Mouse (Mus musculus): Measurements from ENCODE around the gene Ntng2. TPM values are rescaled to one million over a fixed set of nuclear protein-coding genes. Genes with fewer than 3 reads are reported as not detected.

The Ntng2 gene
- total RNA-seq, 2 experiments from 2014 or later = 134 to 147 TPM

GRCm38 (mm10) chr2:29237623-29238022, 15.2 kb downstream of the Ntng2 start:
- DNase-seq (ENCODE audit: low spot score in 2 of 2) = peak; percentile 70 to 76

DNA sequence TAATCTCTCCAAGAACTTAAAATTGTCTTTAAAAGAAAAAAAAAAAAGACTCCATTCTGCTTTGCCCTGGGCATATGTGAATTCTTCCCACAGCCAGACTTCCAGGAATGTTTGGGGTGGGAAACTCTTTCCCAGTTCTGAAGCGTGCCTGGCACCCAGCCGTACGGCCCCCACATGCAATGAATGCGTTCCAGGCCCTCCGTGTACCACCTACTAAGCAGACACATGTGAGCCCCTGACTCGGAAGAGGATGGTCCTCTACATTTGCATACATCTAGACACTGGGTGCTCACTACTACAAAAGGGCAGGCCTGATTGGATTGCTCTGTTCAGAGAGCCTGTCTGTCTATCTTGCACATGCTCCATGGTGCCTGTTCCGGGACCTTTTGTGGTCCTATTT, 17.0 kb downstream of the Ntng2 start:
- peak in 1 of 2 experiments; percentile 50 for DNase-seq (ENCODE audit: low spot score in 2 of 2)

- DNase-seq (ENCODE audit: low spot score in 2 of 2) = no peak
These were observed 17.8 kb downstream of the Ntng2 start for GRCm38 (mm10) chr2:29235026-29235425.

- no peak for DNase-seq (ENCODE audit: low spot score in 2 of 2)
These were observed 18.8 kb downstream of the Ntng2 start for GRCm38 (mm10) chr2:29234002-29234401.

- DNase-seq (ENCODE audit: low spot score in 2 of 2) = peak; percentile 54 to 56
These were observed 22.5 kb downstream of the Ntng2 start for GRCm38 (mm10) chr2:29230191-29230835.

DNA sequence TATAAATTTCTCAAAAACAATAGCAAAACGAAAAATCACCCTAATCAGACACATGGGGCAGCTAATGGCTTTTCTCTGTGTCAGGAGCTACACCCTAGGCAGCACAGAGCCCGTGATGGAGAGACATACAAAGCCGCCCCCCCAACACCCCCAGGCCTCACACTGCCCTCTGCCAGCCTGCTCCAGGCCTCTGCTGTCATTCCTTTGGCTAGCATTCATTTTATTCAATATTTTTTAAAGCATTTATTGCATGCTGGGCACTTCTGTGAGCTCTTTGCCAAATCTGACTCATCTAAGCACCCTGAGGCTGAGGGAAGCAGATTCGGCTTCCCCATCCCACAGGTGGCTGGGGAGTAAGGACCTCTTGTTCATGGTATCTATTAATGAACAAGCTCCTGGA, 26.1 kb downstream of the Ntng2 start:
- no peak for DNase-seq (ENCODE audit: low spot score in 2 of 2)

GRCm38 (mm10) chr2:29223591-29224262, 29.1 kb downstream of the Ntng2 start:
- no peak for DNase-seq (ENCODE audit: low spot score in 2 of 2)

- DNase-seq (ENCODE audit: low spot score in 2 of 2) = no peak
These were observed 30.5 kb downstream of the Ntng2 start for GRCm38 (mm10) chr2:29222302-29222701.

DNA sequence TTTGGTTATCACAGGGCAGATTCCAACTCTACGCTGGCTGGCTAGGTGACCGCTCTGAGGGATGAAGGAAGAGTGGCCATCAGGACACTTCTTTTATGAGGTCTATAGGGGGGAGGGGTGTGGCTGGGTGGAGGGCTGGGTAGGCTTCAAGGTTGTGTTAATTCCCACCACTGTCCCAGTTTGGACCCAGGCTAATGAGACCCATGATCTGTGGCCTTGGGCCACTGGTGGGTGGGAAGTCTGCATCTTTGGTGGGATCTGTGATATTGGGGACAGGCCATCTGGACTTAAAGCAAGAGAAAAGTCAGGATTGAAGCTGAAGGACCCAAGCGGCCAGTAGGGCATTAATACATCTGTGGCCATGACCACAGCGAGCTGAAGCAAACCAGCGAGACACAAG, 34.0 kb downstream of the Ntng2 start:
- no peak for DNase-seq (ENCODE audit: low spot score in 2 of 2)

DNA sequence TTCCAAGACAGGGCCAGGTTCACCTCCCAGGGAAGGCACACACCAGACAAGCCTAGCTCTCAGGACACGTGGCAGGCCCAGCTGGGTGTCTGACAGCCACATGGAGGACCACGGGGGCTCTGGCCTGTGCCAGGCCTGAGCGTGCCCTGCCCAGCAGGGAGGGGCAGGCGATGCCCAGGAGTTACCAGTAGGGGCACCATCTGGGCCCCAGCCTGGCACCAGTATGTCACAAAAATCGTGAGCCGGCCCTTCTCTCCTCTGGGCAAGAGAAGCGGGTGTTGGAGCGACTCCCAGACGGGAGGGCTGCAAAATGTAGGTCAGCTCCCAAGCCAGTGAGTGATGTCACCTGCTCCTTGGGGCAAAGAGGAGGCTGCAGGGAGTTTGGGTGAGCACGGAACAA, 34.9 kb downstream of the Ntng2 start:
- DNase-seq (ENCODE audit: low spot score in 2 of 2) = peak; percentile 80 to 83

- no peak for DNase-seq (ENCODE audit: low spot score in 2 of 2)
These were observed 35.8 kb downstream of the Ntng2 start for GRCm38 (mm10) chr2:29217042-29217441.

DNA sequence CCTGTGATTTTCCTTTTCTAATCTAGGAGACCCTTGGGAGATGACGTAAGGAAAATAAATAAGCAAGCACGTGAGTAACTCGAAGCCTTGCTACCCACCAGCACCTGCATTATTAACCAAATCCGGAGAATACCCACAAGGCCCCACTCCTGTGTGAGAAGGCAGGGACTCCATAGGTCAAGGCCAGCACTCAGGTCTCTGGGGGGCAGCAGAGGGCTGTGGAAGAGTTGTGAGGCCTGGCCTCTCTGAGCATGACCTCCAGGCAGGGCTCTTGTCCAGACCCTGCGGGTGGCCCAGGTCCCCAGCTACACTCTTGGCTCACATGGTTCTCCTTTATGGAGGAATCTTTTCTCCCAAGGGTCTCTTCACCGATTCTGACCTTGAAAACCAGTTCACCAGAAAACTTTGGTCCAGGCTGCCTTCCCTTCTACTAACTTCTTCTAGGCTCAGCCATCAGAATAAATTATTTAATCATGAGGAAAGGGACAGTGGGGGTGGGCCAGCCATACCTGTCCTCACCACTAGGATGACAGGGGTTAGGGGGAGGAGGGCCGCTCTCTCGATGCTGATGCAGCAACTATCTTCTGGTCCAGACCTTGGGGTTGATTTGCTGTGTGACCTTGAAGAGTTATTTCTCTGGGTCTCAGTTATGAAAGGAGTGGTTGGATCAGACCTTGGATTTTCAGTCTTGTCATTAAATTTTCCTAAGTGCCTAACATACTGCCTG, 36.4 kb downstream of the Ntng2 start:
- DNase-seq (ENCODE audit: low spot score in 2 of 2) = peak; percentile 61 to 73

- no peak for DNase-seq (ENCODE audit: low spot score in 2 of 2)
These were observed 46.6 kb downstream of the Ntng2 start for GRCm38 (mm10) chr2:29206156-29206555.

DNA sequence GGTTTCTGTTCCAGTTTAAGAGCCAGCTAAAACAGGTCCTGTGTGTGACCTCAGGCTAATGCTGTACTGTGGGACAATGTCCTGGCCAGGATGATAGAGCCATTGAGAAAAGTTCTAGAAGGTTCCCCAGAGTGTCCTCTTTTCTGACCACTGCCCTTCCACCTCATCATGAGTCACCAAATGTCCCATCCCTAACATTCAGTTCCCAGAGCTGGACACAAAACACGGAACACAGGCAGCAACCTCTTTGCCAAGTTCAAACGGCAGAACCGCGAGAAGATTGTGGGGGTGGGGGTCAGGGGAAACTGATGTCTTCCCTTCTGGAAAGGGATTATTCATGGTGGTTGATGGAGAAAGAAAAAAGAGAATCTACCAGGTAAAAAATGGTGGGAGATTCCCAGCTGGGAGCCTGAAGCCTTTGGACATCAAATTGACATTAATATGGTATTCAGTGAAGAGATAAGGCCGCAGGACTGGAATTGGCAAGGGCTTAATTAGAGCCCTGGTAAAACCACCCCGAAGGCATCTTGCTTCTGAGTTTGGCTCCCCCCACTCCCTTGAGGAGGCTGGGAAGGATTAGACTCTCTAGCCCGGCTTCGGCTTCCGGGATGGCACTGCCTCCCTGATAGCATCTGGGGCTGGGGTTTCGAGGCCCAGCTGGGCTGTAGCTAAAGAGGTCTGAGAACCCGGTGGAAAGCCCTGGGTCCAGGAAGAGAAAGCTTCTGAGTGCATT, 51.4 kb downstream of the Ntng2 start:
- no peak for DNase-seq (ENCODE audit: low spot score in 2 of 2)

GRCm38 (mm10) chr2:29199909-29200308, 52.9 kb downstream of the Ntng2 start:
- DNase-seq (ENCODE audit: low spot score in 2 of 2) = peak; percentile 67 to 72

DNA sequence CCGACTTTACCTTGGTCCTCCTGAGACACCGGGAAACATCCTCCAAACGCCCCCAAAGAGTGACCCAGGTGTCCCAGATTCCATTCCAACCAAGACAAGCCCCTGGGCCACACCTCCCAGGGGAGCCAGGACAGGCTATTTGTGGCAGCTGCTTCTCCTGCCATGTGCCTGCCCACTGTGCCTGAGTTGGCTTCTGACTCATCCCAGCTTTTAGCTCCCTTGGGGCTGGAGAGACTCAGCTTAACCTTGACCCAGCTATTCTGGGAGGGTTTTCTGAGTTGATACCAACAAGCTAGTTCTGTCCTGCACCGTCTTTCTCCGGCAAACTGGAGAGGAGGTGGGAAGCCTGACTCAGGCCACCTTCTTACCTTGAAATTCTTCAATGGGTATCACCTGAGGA, 54.4 kb downstream of the Ntng2 start:
- DNase-seq (ENCODE audit: low spot score in 2 of 2) = no peak

DNA sequence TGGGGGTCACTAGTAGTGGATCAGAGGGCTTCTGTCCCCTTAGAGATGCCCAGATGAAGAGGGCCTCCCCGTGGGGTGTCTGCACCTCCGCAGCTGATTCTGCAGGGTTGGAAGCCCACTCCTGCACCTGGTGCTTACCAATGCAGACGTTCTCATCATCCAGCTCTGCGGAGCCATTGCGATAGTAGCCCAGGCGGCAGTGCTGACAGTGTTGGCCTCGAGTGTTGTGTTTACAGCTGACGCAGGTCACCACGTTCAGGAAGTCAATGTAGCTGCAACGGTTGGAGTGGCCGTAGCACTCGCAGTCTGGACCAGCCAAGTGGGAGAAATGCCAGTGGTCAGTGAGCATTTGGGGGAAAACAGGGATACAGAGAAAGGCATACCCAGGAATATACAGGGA, 56.0 kb downstream of the Ntng2 start:
- no peak for DNase-seq (ENCODE audit: low spot score in 2 of 2)

DNA sequence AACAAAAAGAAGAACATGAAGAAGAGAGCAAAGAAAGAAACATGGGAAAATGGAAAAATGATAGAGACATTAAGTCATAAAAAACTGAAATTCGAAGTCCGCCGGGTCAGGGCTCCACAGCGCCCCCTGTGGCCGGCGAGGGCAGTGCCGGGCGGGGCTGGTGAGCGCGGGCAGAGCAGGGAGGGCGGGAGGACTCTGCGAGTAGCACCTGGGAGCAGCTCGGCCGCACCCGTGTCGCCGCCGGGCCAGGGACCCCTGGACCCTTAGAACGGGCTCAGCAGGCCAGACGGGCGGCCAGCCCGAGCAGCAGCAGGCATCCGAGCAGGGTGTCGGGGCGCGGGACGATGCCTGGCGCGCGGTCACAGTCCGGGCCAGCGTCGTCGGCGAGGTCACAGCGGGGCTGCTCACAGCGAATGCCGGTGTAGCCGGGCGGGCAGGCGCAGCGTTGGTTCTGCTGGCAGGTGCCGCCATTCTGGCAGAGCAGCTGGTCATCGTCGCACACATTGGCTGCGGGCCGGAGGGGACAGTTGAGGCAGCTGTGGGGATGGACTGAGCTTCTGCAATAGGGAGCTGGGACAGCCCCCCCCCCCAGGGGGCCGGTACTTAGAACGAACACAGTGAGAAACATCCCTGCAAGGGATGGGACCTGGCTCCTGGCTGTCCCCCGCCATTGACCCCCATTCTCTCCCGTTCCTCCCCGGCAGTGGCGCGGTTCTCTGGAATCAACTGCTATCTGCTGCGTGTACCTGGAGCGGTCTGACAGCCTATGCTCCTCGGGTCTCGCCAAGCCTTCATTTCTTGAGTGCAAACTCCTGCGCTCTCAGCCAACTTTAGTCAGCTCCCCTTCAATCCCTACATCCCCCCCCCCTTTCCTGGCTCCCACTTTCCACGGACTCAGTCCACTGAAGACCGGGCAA, 58.0 kb downstream of the Ntng2 start:
- DNase-seq (ENCODE audit: low spot score in 2 of 2) = peak; percentile 85 to 88

DNA sequence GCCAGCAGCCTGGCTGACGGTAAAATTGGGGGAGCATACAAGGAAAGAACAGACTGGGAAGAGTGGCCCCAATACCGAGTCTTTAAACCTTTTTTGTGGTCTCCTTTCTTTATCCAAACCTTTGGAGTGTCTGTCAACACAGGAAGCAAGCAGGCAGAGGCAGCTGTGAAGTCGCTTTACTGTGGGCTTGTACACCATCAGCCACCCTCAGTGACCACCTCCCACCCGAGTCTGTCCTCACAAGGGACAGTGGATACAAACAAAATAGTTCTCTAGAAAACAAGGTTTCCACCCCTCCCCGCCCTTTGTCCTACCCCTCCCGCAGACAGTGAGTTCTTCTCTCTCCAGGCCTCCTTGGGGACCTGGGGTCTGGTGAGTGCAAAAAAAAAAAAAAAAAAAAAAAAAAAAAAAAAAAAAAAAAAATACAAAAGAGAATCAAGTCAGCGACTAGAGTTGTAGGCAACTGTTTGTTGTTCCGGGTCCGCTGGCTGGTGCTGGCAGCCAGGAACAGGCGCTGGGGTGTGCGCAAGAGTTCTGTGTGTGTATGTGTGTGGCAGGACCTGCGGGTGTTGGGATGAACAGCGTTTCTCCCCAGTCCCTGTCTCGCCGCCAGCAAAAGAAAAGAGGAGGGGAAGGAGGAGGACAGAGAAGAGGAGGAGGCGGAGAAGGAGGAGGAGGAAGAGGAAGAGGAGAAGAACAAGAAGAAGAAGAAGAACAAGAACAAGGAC, 58.8 kb downstream of the Ntng2 start:
- DNase-seq (ENCODE audit: low spot score in 2 of 2) = no peak

Measured in layer of hippocampus, postnatal 10 days (tissue).